8 mouse cellular contexts compared by ENCODE assay signal in genomic region chr10:78168792-78169191, GRCm38 (mm10). TPM values are rescaled to one million over a fixed set of nuclear protein-coding genes. Genes with fewer than 3 reads are reported as not detected.
DNase-seq lines count a peak whose midpoint lies in the region; ATAC-seq and TF ChIP-seq lines count a peak whose summit lies in the region.

No protein-coding gene starts in this region.

- no peak for TF ChIP-seq EP300 in stomach, postnatal 0 days (optimal IDR thresholded peaks at IDR 0.05)

- no peaks in the 10 kb centered on the region for H3K9me3 ChIP-seq in erythroblast, embryonic 14.5 days (ENCODE audit: control insufficient read depth, low read length)
- no peaks in the 10 kb centered on the region for H3K9me3 ChIP-seq in limb, embryonic 15.5 days
- no peaks in the 10 kb centered on the region for H3K9me3 ChIP-seq in stomach, postnatal 0 days (ENCODE audit: control insufficient read depth, low read length)

- no peaks in the 10 kb centered on the region for H3K27me3 ChIP-seq in erythroblast, embryonic 14.5 days (ENCODE audit: control insufficient read depth)
- H3K27me3 ChIP-seq in thymus, adult 2 months (ENCODE audit: control insufficient read depth, insufficient read depth, low read length): no peaks in the 10 kb centered on the region
- H3K27me3 ChIP-seq in limb, embryonic 15.5 days: no peaks in the 10 kb centered on the region
- H3K27me3 ChIP-seq in stomach, postnatal 0 days (ENCODE audit: control insufficient read depth, insufficient read depth, low read length): no peaks in the 10 kb centered on the region

- ATAC-seq in erythroblast, adult 5-6 weeks (replicated peaks; ENCODE audit: low FRiP score, poor library complexity, severe bottlenecking): no peak
- no peak for ATAC-seq in limb, embryonic 15.5 days (ENCODE audit: insufficient number of reproducible peaks, low FRiP score, low TSS enrichment, low read depth)
- ATAC-seq in stomach, postnatal 0 days (ENCODE audit: low FRiP score, low TSS enrichment): no peak

- peaks cover 34% of the 10 kb centered on the region for H3K4me1 ChIP-seq in erythroblast, embryonic 14.5 days (ENCODE audit: control insufficient read depth)
- peaks cover 13% of the 10 kb centered on the region for H3K4me1 ChIP-seq in thymus, adult 2 months (replicated peaks; ENCODE audit: control insufficient read depth, insufficient read depth, low read length)
- H3K4me1 ChIP-seq in limb, embryonic 15.5 days: peaks cover 16% of the 10 kb centered on the region
- 0 out of 2 replicates have a peak, but pooled peaks cover 3% of the 10 kb centered on the region for H3K4me1 ChIP-seq in stomach, postnatal 0 days (replicated peaks; ENCODE audit: control insufficient read depth, insufficient read depth)

- TF ChIP-seq POLR2A in thymus, adult 2 months (IDR thresholded peaks at IDR 0.05; ENCODE audit: control insufficient read depth, extremely low read depth, insufficient read depth, low read length, poor library complexity): no peak

- H3K27ac ChIP-seq in thymus, adult 2 months (ENCODE audit: control insufficient read depth, insufficient read depth, low read length): no peak overlapping the region
- no peak overlapping the region for H3K27ac ChIP-seq in limb, embryonic 15.5 days
- H3K27ac ChIP-seq in stomach, postnatal 0 days (replicated peaks): no peak overlapping the region

- 85% methylated on average over 11 of the region's 11 CpGs for WGBS in thymus, adult 2 months
- 81% methylated on average over 11 of the region's 11 CpGs for WGBS in limb, embryonic 15.5 days
- 81% methylated on average over 11 of the region's 11 CpGs for WGBS in stomach, postnatal 0 days

- peaks cover 79% of the 10 kb centered on the region for H3K36me3 ChIP-seq in erythroblast, embryonic 14.5 days (ENCODE audit: control insufficient read depth)
- H3K36me3 ChIP-seq in thymus, adult 2 months (ENCODE audit: control insufficient read depth, insufficient read depth, low read length): no peaks in the 10 kb centered on the region
- H3K36me3 ChIP-seq in limb, embryonic 15.5 days: peaks cover 69% of the 10 kb centered on the region
- peaks cover 20% of the 10 kb centered on the region; the same call in 1 of the 2 replicates for H3K36me3 ChIP-seq in stomach, postnatal 0 days (ENCODE audit: control insufficient read depth, insufficient read depth, low read length)

- H3K4me2 ChIP-seq in limb, embryonic 15.5 days: peak overlapping the region; percentile 85
- peak overlapping the region; percentile 96 for H3K4me2 ChIP-seq in stomach, postnatal 0 days (replicated peaks; ENCODE audit: low read depth)

- peak overlapping the region; percentile 82 for H3K4me3 ChIP-seq in erythroblast, embryonic 14.5 days (replicated peaks)
- peak overlapping the region; percentile 65 for H3K4me3 ChIP-seq in thymus, adult 2 months (ENCODE audit: control insufficient read depth, insufficient read depth, low read length)
- H3K4me3 ChIP-seq in limb, embryonic 15.5 days: peak overlapping the region; percentile 92
- H3K4me3 ChIP-seq in stomach, postnatal 0 days (ENCODE audit: low read depth, low read length): peak overlapping the region; percentile 81

- H3K9ac ChIP-seq in limb, embryonic 15.5 days: peak overlapping the region; percentile 91
- H3K9ac ChIP-seq in stomach, postnatal 0 days (ENCODE audit: low read length): peak overlapping the region; percentile 87

- DNase-seq in thymus, adult 2 months: no peak
- no peak for DNase-seq in thymus, postnatal 36 days
- DNase-seq in stomach, postnatal 0 days (ENCODE audit: low spot score): no peak
- DNase-seq in right cerebral cortex, postnatal 25 days: no peak
- no peak for DNase-seq in urinary bladder, adult 2 months (ENCODE audit: low spot score)

- no peak for TF ChIP-seq CTCF in thymus, adult 2 months (IDR thresholded peaks at IDR 0.05; ENCODE audit: borderline replicate concordance, control insufficient read depth, extremely low read depth, insufficient read depth, low read length, poor library complexity)
- TF ChIP-seq CTCF in stomach, postnatal 0 days (IDR thresholded peaks at IDR 0.05; ENCODE audit: low read depth): no peak

RNA-seq across cellular contexts. Expression of gene D10Jhu81e, which starts 0.8 kb away (rescaled TPM):
- 6.8 and 7.7 TPM in 2 replicates for polyA plus RNA-seq in erythroblast, embryonic 14.5 days (2012)
- total RNA-seq in erythroblast, adult 5-6 weeks (2015; ENCODE audit: low replicate concordance): 13.6 and 14.6 TPM in 2 replicates
- 11.8 and 18.5 TPM in 2 replicates for total RNA-seq in erythroblast, adult 5-6 weeks (2017; ENCODE audit: low replicate concordance)
- 148 and 156 TPM in 2 replicates for polyA plus RNA-seq in thymus, adult 2 months (2012; rRNA removed)
- 38.7 and 42.1 TPM in 2 replicates for polyA plus RNA-seq in limb, embryonic 15.5 days (2015; fragmentation: Nextera tagmentation; extraction: Ambion mirVana)
- 28.4 and 33.9 TPM in 2 replicates for polyA plus RNA-seq in stomach, postnatal 0 days (2015; fragmentation: Nextera tagmentation; extraction: Ambion mirVana)
- 76.4 and 90.3 TPM in 2 replicates for polyA plus RNA-seq in urinary bladder, adult 2 months (2012; rRNA removed)

RNA-seq across cellular contexts. Expression of gene Pwp2, which starts 16.2 kb away (rescaled TPM):
- 0.26 and 0.38 TPM in 2 replicates for polyA plus RNA-seq in erythroblast, embryonic 14.5 days (2012)
- total RNA-seq in erythroblast, adult 5-6 weeks (2015; ENCODE audit: low replicate concordance): 0.19 TPM in 1 of 2 replicates, not detected in the other
- total RNA-seq in erythroblast, adult 5-6 weeks (2017; ENCODE audit: low replicate concordance): 5.5 and 5.9 TPM in 2 replicates
- 16.4 and 17.1 TPM in 2 replicates for polyA plus RNA-seq in thymus, adult 2 months (2012; rRNA removed)
- polyA plus RNA-seq in limb, embryonic 15.5 days (2015; fragmentation: Nextera tagmentation; extraction: Ambion mirVana): 18.5 and 18.9 TPM in 2 replicates
- 6.2 and 7.1 TPM in 2 replicates for polyA plus RNA-seq in stomach, postnatal 0 days (2015; fragmentation: Nextera tagmentation; extraction: Ambion mirVana)
- polyA plus RNA-seq in urinary bladder, adult 2 months (2012; rRNA removed): 9.1 and 9.3 TPM in 2 replicates
